Comparison of ENCODE assay signal across 8 mouse cellular contexts in the genomic region with DNA sequence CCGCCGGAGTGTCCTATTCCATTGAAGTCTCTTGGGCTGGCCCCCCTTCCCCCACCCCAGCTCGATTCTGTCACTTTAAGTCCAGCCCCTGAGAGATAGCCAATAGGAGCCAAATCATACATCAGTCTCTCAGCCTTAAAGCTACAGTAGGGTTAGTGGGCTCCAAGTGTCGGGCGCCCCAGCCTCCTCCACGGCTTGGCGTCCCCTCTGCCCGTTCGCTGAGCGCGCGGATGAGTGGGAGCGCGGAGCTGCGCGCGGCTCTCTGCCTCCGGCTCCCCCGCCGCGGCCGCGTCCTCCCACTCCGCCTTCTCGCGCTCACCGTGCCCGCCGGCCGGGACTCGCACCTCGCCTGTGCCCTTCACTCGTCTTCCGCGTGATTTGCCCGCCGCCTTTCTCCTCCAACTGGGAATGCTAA.
DNase-seq lines count a peak whose midpoint lies in the region; ATAC-seq and TF ChIP-seq lines count a peak whose summit lies in the region.

No protein-coding gene starts in this region.

- H3K4me2 ChIP-seq in lung, embryonic 14.5 days = peak overlapping the region; percentile 80
- H3K4me2 ChIP-seq in embryonic facial prominence, embryonic 15.5 days (replicated peaks) = peak overlapping the region; percentile 84
- H3K4me2 ChIP-seq in heart, postnatal 0 days (ENCODE audit: low read depth, low read length) = peak overlapping the region; percentile 92
- H3K4me2 ChIP-seq in liver, embryonic 11.5 days = peak overlapping the region; percentile 64

- TF ChIP-seq CTCF in lung, embryonic 14.5 days (IDR thresholded peaks at IDR 0.05; ENCODE audit: low read depth) = no peak
- no peak for TF ChIP-seq CTCF in heart, postnatal 0 days (IDR thresholded peaks at IDR 0.05; ENCODE audit: low read depth)

- H3K27me3 ChIP-seq in lung, embryonic 14.5 days (ENCODE audit: insufficient read depth, low read length) = peaks cover 71% of the 10 kb centered on the region
- peaks cover 87% of the 10 kb centered on the region for H3K27me3 ChIP-seq in embryonic facial prominence, embryonic 15.5 days
- H3K27me3 ChIP-seq in heart, postnatal 0 days (ENCODE audit: control insufficient read depth, insufficient read depth, low read length) = peaks cover 52% of the 10 kb centered on the region; the same call in 1 of the 2 replicates
- peaks cover 75% of the 10 kb centered on the region for H3K27me3 ChIP-seq in liver, embryonic 11.5 days (replicated peaks; ENCODE audit: control insufficient read depth, insufficient read depth, low read length)

- no peak overlapping the region for H3K27ac ChIP-seq in lung, embryonic 14.5 days (ENCODE audit: low read depth)
- no peak overlapping the region for H3K27ac ChIP-seq in embryonic facial prominence, embryonic 15.5 days (replicated peaks)
- H3K27ac ChIP-seq in heart, postnatal 0 days (ENCODE audit: low read depth) = no peak overlapping the region
- H3K27ac ChIP-seq in liver, embryonic 11.5 days (ENCODE audit: low read depth, low read length) = no peak overlapping the region

- ATAC-seq in lung, embryonic 14.5 days (ENCODE audit: insufficient read depth) = peak; percentile 87
- no peak; the same call in 1 of the 2 replicates for ATAC-seq in embryonic facial prominence, embryonic 15.5 days (ENCODE audit: insufficient number of reproducible peaks, low FRiP score, low TSS enrichment, low read depth)
- ATAC-seq in heart, postnatal 0 days (ENCODE audit: insufficient read depth, low read depth) = peak; percentile 91
- ATAC-seq in liver, embryonic 11.5 days (replicated peaks; ENCODE audit: low FRiP score) = peak; percentile 36; the same call in 1 of the 2 replicates

- WGBS in lung, embryonic 14.5 days = under 1% methylated on average over 37 of the region's 37 CpGs
- under 1% methylated on average over 28 of the region's 37 CpGs for WGBS in embryonic facial prominence, embryonic 15.5 days
- under 1% methylated on average over 37 of the region's 37 CpGs for WGBS in heart, postnatal 0 days
- 1% methylated on average over 37 of the region's 37 CpGs for WGBS in liver, embryonic 11.5 days

- peak overlapping the region; percentile 46 for H3K4me3 ChIP-seq in lung, embryonic 14.5 days (ENCODE audit: low read depth, low read length)
- H3K4me3 ChIP-seq in embryonic facial prominence, embryonic 15.5 days (replicated peaks) = peak overlapping the region; percentile 49
- peak overlapping the region; percentile 76 for H3K4me3 ChIP-seq in heart, postnatal 0 days (ENCODE audit: low read depth, low read length)
- peak overlapping the region; percentile 47 for H3K4me3 ChIP-seq in liver, embryonic 11.5 days (ENCODE audit: low read depth, low read length)

- no peaks in the 10 kb centered on the region for H3K9me3 ChIP-seq in lung, embryonic 14.5 days (ENCODE audit: low read depth, low read length)
- H3K9me3 ChIP-seq in embryonic facial prominence, embryonic 15.5 days (replicated peaks) = no peaks in the 10 kb centered on the region
- no peaks in the 10 kb centered on the region for H3K9me3 ChIP-seq in heart, postnatal 0 days (replicated peaks; ENCODE audit: control insufficient read depth, low read length)
- no peaks in the 10 kb centered on the region for H3K9me3 ChIP-seq in liver, embryonic 11.5 days (ENCODE audit: control insufficient read depth, low read length)

- H3K9ac ChIP-seq in lung, embryonic 14.5 days = no peak overlapping the region; the same call in 1 of the 2 replicates
- no peak overlapping the region for H3K9ac ChIP-seq in embryonic facial prominence, embryonic 15.5 days
- H3K9ac ChIP-seq in heart, postnatal 0 days (replicated peaks; ENCODE audit: low read depth, low read length) = peak overlapping the region; percentile 27; the same call in 1 of the 2 replicates
- no peak overlapping the region for H3K9ac ChIP-seq in liver, embryonic 11.5 days (ENCODE audit: low read depth, low read length)

- no peaks in the 10 kb centered on the region for H3K36me3 ChIP-seq in lung, embryonic 14.5 days (ENCODE audit: insufficient read depth)
- H3K36me3 ChIP-seq in embryonic facial prominence, embryonic 15.5 days = no peaks in the 10 kb centered on the region
- H3K36me3 ChIP-seq in heart, postnatal 0 days (replicated peaks; ENCODE audit: control insufficient read depth, insufficient read depth, low read length) = no peaks in the 10 kb centered on the region
- H3K36me3 ChIP-seq in liver, embryonic 11.5 days (ENCODE audit: control insufficient read depth, insufficient read depth, low read length) = no peaks in the 10 kb centered on the region

- no peaks in the 10 kb centered on the region for H3K4me1 ChIP-seq in lung, embryonic 14.5 days (ENCODE audit: insufficient read depth)
- H3K4me1 ChIP-seq in embryonic facial prominence, embryonic 15.5 days = peaks cover 16% of the 10 kb centered on the region
- 0 out of 2 replicates have a peak, but pooled peaks cover 10% of the 10 kb centered on the region for H3K4me1 ChIP-seq in heart, postnatal 0 days (ENCODE audit: control insufficient read depth, insufficient read depth)
- H3K4me1 ChIP-seq in liver, embryonic 11.5 days (replicated peaks; ENCODE audit: control insufficient read depth, insufficient read depth, low read length) = no peaks in the 10 kb centered on the region

- DNase-seq in lung, embryonic 14.5 days = peak; percentile 50
- no peak for DNase-seq in lung, postnatal 36 days
- DNase-seq in heart, postnatal 0 days (ENCODE audit: low spot score) = peak; percentile 63
- DNase-seq in kidney, postnatal 36 days = peak; percentile 78 to 81
- peak; percentile 46 for DNase-seq in liver, embryonic 11.5 days (ENCODE audit: low spot score)
- peak; percentile 75 for DNase-seq in retina, adult 2 months (ENCODE audit: low read depth, low spot score)
- no peak for DNase-seq in thymus, postnatal 36 days

- no peak for TF ChIP-seq EP300 in heart, postnatal 0 days (IDR thresholded peaks at IDR 0.05; ENCODE audit: low read depth)

Comparison
In these comparisons a context has a peak if more than half of its experiments do, and no peak if none do; other contexts are left out.
1. DNase-seq: peak in lung, embryonic 14.5 days (single experiment), heart, postnatal 0 days (single experiment), kidney, postnatal 36 days (2 of 2), liver, embryonic 11.5 days (single experiment) and retina, adult 2 months (single experiment); none in lung, postnatal 36 days (single experiment) and thymus, postnatal 36 days (0 of 2).
2. Peak in every context shown above with its lines, with median percentiles within 50 percentile points of each other: H3K4me2 ChIP-seq and H3K4me3 ChIP-seq.